Mouse (Mus musculus): Measurements from ENCODE around the gene Dmkn.
"Not testable (repeated sequence)": the region's sequence is repeated elsewhere in the genome, so short reads cannot be mapped to it uniquely, and the experiment has no call there.

The Dmkn gene

GRCm38 (mm10) chr7:30763456-30763855, at the start of gene Dmkn:
Gene Dmkn, plus strand, starts transcription at chr7:30763756.
- DNase-seq (ENCODE audit: low read depth, low spot score), result no peak

GRCm38 (mm10) chr7:30717006-30717715, 46.4 kb upstream of the Dmkn start:
- peak; percentile 12 for DNase-seq (ENCODE audit: low read depth, low spot score)

GRCm38 (mm10) chr7:30717716-30718046, 45.9 kb upstream of the Dmkn start:
- DNase-seq (ENCODE audit: low read depth, low spot score), result no peak

GRCm38 (mm10) chr7:30719669-30720068, 43.9 kb upstream of the Dmkn start:
- no peak for DNase-seq (ENCODE audit: low read depth, low spot score)

GRCm38 (mm10) chr7:30721286-30721685, 42.3 kb upstream of the Dmkn start:
- DNase-seq (ENCODE audit: low read depth, low spot score), result no peak

GRCm38 (mm10) chr7:30723274-30723953, 40.1 kb upstream of the Dmkn start:
- DNase-seq (ENCODE audit: low read depth, low spot score), result no peak

- DNase-seq (ENCODE audit: low read depth, low spot score), result no peak
Measured at GRCm38 (mm10) chr7:30728214-30728613, 35.3 kb upstream of the Dmkn start.

- DNase-seq (ENCODE audit: low read depth, low spot score), result no peak
Measured at GRCm38 (mm10) chr7:30728739-30729395, 34.7 kb upstream of the Dmkn start.

- peak; percentile 94 for DNase-seq (ENCODE audit: low read depth, low spot score)
Measured at GRCm38 (mm10) chr7:30729396-30730063, 34.0 kb upstream of the Dmkn start, which contains the start of gene Tmem147. Gene Tmem147, minus strand, starts transcription at chr7:30729540.

- DNase-seq (ENCODE audit: low read depth, low spot score), result not testable (repeated sequence)
Measured at GRCm38 (mm10) chr7:30730064-30730722, 33.4 kb upstream of the Dmkn start.

- DNase-seq (ENCODE audit: low read depth, low spot score), result no peak
Measured at GRCm38 (mm10) chr7:30736211-30736610, 27.3 kb upstream of the Dmkn start.

GRCm38 (mm10) chr7:30742570-30742969, 21.0 kb upstream of the Dmkn start:
- not testable (repeated sequence) for DNase-seq (ENCODE audit: low read depth, low spot score)

- DNase-seq (ENCODE audit: low read depth, low spot score), result not testable (repeated sequence)
Measured at GRCm38 (mm10) chr7:30743617-30744016, 19.9 kb upstream of the Dmkn start, which contains the start of gene Gapdhs. Gene Gapdhs, minus strand, starts transcription at chr7:30743681.

- DNase-seq (ENCODE audit: low read depth, low spot score), result no peak
Measured at GRCm38 (mm10) chr7:30744022-30744598, 19.4 kb upstream of the Dmkn start.

- no peak for DNase-seq (ENCODE audit: low read depth, low spot score)
Measured at GRCm38 (mm10) chr7:30747525-30748204, 15.9 kb upstream of the Dmkn start.

GRCm38 (mm10) chr7:30749824-30750606, 13.5 kb upstream of the Dmkn start:
- DNase-seq (ENCODE audit: low read depth, low spot score), result no peak

GRCm38 (mm10) chr7:30751086-30751669, 12.4 kb upstream of the Dmkn start, which contains the start of gene Sbsn:
Gene Sbsn, plus strand, starts transcription at chr7:30751471.
- DNase-seq (ENCODE audit: low read depth, low spot score), result no peak

GRCm38 (mm10) chr7:30757001-30757400, 6.6 kb upstream of the Dmkn start:
- no peak for DNase-seq (ENCODE audit: low read depth, low spot score)

- DNase-seq (ENCODE audit: low read depth, low spot score), result no peak
Measured at GRCm38 (mm10) chr7:30758853-30759252, 4.7 kb upstream of the Dmkn start.
